21 mouse cellular contexts compared by ENCODE assay signal in the genomic region with DNA sequence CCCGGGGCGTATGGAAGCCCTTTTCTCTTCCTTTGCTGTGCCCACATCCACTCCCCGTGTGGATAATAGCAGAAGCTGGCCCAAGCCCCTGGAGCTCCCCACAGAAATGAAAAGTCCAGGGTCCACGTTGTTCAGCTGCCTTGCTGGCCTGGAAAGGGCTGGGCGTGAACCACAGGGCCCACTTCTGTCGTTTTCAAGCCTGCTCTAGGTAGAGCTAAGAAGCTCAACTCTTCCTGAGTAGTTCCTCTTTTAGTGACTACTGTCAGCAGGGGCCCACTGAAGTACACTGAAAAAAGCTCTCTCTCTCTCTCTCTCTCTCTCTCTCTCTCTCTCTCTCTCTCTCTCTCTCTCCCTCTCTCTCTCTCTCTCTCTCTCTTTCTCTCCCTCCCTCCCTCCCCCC. TPM values are rescaled to one million over a fixed set of nuclear protein-coding genes. Genes with fewer than 3 reads are reported as not detected.
DNase-seq lines count a peak whose midpoint lies in the region; ATAC-seq and TF ChIP-seq lines count a peak whose summit lies in the region.
"Had no signal": no experiment of that assay in that cellular context is flagged by ENCODE, and none has a peak within 500 bp of the region (broad histone marks: within the 10 kb centered on the region; RNA-seq: fewer than 3 reads in every experiment).

No protein-coding gene starts in this region.

- H3K36me3 ChIP-seq in liver, embryonic 16.5 days (ENCODE audit: control insufficient read depth, insufficient read depth): no peaks in the 10 kb centered on the region
- H3K36me3 ChIP-seq: heart, embryonic 12.5 days; liver, embryonic 15.5 days; neural tube, embryonic 15.5 days had no signal

- no peak for ATAC-seq in liver, embryonic 16.5 days (ENCODE audit: low read depth)
- ATAC-seq in granulocyte monocyte progenitor cell, adult 5-6 weeks (replicated peaks; ENCODE audit: poor library complexity, severe bottlenecking): peak; percentile 43
- peak; percentile 52 for ATAC-seq in megakaryocyte progenitor cell, adult 5-6 weeks (replicated peaks; ENCODE audit: poor library complexity)
- ATAC-seq: forebrain, embryonic 13.5 days; hindbrain, embryonic 16.5 days had no signal

- 22% methylated on average over 6 of the region's 6 CpGs for WGBS in liver, embryonic 16.5 days (ENCODE audit: insufficient replicate concordance)
- WGBS in bone marrow, adult 2 months: 14% methylated on average over 6 of the region's 6 CpGs

- no peak for DNase-seq in liver
- DNase-seq in right cerebral cortex, postnatal 10 days (ENCODE audit: low spot score in 2 of 2): no peak
- DNase-seq in spleen, postnatal 4 days (ENCODE audit: low spot score in 2 of 2): no peak
- DNase-seq: adrenal gland, postnatal 14 days; cerebellum, adult 9-10 months; embryo, embryonic 11 days; gastrocnemius, postnatal 36 days; kidney, adult 8-10 months; kidney, postnatal 4 days; midbrain, embryonic 14.5 days; thymus, postnatal 36 days had no signal

- no peak overlapping the region for H3K9ac ChIP-seq in liver, embryonic 16.5 days (ENCODE audit: low read depth, low read length)
- H3K9ac ChIP-seq: forebrain, embryonic 13.5 days; heart, embryonic 12.5 days; liver, embryonic 15.5 days; neural tube, embryonic 15.5 days had no signal

- no peak overlapping the region for H3K4me3 ChIP-seq in liver, embryonic 16.5 days (ENCODE audit: low read depth, low read length)
- no peak overlapping the region for H3K4me3 ChIP-seq in bone marrow, adult 2 months (replicated peaks; ENCODE audit: control insufficient read depth, low read depth, low read length)
- H3K4me3 ChIP-seq: forebrain, embryonic 13.5 days; heart, embryonic 12.5 days; liver, embryonic 15.5 days; myocyte; neural tube, embryonic 15.5 days had no signal

- H3K4me2 ChIP-seq in liver, embryonic 16.5 days (ENCODE audit: low read depth, low read length): no peak overlapping the region
- H3K4me2 ChIP-seq: forebrain, embryonic 13.5 days; heart, embryonic 12.5 days; liver, embryonic 15.5 days; neural tube, embryonic 15.5 days had no signal

- peaks cover 13% of the 10 kb centered on the region for H3K27me3 ChIP-seq in liver, embryonic 16.5 days (ENCODE audit: control insufficient read depth, insufficient read depth, low read depth, low read length)

- TF ChIP-seq POLR2A in bone marrow, adult 2 months (IDR thresholded peaks at IDR 0.05; ENCODE audit: borderline replicate concordance, control insufficient read depth, low read depth, low read length): no peak

- TF ChIP-seq CTCF in bone marrow, adult 2 months (IDR thresholded peaks at IDR 0.05; ENCODE audit: control insufficient read depth, insufficient read depth, low read length): no peak

- H3K4me1 ChIP-seq in liver, embryonic 16.5 days (ENCODE audit: control insufficient read depth, low read depth, low read length): peaks cover 21% of the 10 kb centered on the region
- peaks cover 6% of the 10 kb centered on the region for H3K4me1 ChIP-seq in bone marrow, adult 2 months (ENCODE audit: control insufficient read depth, insufficient read depth, low read length)

- 0 out of 2 replicates have a peak overlapping the region, but pooled peaks have one; percentile 47 for H3K27ac ChIP-seq in liver, embryonic 16.5 days (ENCODE audit: low read length)
- peak overlapping the region; percentile 38 for H3K27ac ChIP-seq in bone marrow, adult 2 months (ENCODE audit: control insufficient read depth, insufficient read depth, low read depth, low read length, poor library complexity)
- H3K27ac ChIP-seq: forebrain, embryonic 13.5 days; liver, embryonic 15.5 days; neural tube, embryonic 15.5 days had no signal

- H3K9me3 ChIP-seq in liver, embryonic 16.5 days (replicated peaks; ENCODE audit: control insufficient read depth, low read length): no peaks in the 10 kb centered on the region
- H3K9me3 ChIP-seq: forebrain, embryonic 13.5 days; heart, embryonic 12.5 days; liver, embryonic 15.5 days; neural tube, embryonic 15.5 days had no signal

RNA-seq across cellular contexts. Expression of gene Cebpa, which starts 5.7 kb away (rescaled TPM):
- 6.8 and 9.1 TPM in 2 replicates for polyA plus RNA-seq in liver, embryonic 16.5 days (2015; fragmentation: Nextera tagmentation; extraction: Ambion mirVana)
- polyA plus RNA-seq in bone marrow, adult 2 months (2011; ENCODE audit: insufficient read depth, insufficient read length, low replicate concordance, missing spikeins): 8.9 and 14.2 TPM in 2 replicates
- 89.6 and 92.8 TPM in 2 replicates for total RNA-seq in granulocyte monocyte progenitor cell, adult 5-6 weeks (2014; fragmentation: Nextera tagmentation)
- total RNA-seq in granulocyte monocyte progenitor cell, adult 5-6 weeks (2017): 33.3 and 45.1 TPM in 2 replicates
- 70.5 and 75.2 TPM in 2 replicates for total RNA-seq in megakaryocyte progenitor cell, adult 5-6 weeks (2015)
- total RNA-seq in megakaryocyte progenitor cell, adult 5-6 weeks (2017): 27.2 and 29.0 TPM in 2 replicates
